Mouse (Mus musculus): Measurements from ENCODE around the gene Chfr. TPM values are rescaled to one million over a fixed set of nuclear protein-coding genes. Genes with fewer than 3 reads are reported as not detected.
"Not testable (repeated sequence)": the region's sequence is repeated elsewhere in the genome, so short reads cannot be mapped to it uniquely, and the experiment has no call there.

Gene Chfr
- total RNA-seq, 2 experiments from 2014 or later = 14.9 to 21.0 TPM

DNA sequence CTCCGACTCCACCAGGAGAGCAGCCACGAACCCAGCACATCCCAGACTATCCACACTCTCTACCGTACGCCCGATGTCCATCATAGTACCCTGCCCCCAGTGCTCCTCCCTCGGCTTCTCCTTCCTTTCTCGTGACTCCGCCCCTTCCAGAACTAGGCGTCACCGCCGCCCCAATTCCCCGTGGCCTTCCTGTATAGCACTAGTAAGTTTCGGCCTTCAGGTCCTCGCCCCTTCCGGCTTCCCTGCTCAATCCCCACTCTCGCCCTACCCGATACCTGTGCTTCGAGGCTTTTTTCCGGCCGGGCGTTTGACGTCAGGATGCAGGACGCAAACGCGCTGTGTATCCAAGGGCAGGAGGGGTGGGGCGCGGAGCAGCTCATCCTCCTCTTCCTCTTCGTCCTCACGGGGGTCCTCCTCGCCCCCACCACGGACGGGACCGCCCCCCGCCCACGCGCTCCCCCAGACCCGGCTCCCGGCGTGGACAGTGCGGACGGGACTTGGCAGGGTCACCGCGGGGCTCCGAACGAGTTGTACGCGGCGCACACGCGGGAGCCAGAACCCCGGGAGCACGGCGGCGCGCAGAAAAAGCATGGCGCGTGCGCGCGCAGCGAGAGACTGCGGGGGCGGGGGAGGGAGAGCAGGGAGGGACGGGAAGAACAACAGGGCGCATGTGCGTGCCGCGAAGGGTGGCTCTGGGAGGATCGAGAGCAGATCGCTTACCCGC, 27.9 kb upstream of the Chfr start, which contains the start of gene Gtpbp6:
Gene Gtpbp6, minus strand, starts transcription at position 617 of the 724 bp plus-strand sequence.
- peak; percentile 94 for DNase-seq

GRCm38 (mm10) chr5:110108305-110108628, 27.4 kb upstream of the Chfr start:
- no peak for DNase-seq

DNA sequence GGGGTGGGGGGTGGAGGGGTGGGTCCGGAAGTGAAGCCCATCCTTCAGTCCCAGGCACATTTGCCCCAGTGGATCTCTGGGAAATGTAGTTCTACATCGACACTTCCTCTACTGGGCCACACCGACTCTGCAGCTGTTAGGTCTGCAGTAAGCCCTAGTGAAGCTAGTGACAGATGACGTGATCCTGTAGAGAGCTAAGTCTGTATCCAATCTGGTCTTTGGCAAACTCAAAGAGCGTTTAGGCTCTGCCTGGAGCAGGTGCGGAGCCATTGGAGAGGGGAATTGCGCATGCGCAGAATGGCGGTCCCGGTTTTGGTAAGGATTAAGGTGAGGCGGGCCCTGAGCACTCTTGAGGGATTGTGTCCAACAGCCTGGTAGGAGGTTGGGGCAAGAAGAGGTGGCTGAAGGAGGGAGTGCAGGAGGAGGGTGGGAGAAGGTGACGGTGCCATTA, 25.6 kb upstream of the Chfr start, which contains the start of gene Zfp605:
Gene Zfp605, plus strand, starts transcription at position 102 of the 451 bp plus-strand sequence.
- DNase-seq = peak; percentile 91

DNA sequence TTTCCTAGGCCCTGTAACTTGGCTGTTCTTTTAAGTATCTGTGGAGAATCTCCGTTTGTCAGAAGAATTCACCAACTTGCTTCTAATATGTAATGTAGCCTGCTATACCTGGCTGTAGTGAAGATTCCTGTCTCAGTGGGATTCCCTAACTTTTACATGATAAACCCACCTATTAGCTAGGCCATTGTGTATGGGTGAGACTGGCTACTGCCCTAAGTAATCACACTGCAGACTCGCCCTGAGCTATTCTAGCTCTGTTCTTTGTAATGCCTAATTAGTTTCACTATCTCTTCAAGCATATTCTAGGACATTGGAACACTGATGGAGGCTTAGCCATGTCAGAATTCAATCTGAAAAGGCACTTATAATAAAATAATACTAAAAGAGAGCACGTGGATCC, 13.3 kb upstream of the Chfr start:
- DNase-seq = not testable (repeated sequence)

DNA sequence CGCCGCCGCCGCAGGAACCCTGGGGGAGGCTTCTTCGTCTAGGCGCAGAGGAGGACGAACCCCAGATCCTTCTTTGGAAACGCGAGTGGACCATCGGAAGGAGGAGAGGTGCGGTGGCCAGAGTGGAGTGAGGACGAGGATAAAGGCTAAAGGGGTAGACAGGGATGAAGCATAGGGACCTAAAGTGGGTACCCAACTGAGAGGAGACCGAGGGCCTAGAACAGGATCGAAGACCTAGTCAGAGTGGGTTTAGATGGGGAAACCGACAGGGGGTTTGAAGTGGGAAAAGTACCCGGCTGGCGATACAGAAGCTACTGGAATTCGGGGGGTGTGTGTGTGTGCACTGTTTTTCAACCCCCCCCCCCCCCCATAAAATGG, 434 bp downstream of the Chfr start:
- no peak for DNase-seq

GRCm38 (mm10) chr5:110137816-110138215, 2.2 kb downstream of the Chfr start:
- DNase-seq = no peak

DNA sequence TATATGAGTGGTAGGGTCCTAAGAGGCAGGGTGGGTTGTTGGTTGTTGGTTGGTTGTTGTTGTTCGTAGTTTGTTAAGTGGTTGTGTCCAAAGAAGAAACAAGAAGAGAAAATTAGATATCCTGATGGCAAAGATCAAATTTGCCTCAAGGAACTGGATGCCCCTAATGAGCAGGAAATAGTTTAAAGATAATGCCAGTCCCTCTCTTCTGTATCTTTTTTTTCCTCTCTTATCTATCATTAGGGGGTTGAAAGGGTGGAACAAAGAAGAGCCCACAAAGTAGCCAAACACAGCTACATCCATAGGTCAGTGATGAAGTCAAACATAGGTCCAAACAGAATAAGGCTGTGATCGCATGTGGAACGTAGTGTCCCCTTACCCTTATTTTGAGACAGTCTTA, 3.7 kb downstream of the Chfr start:
- DNase-seq = no peak

DNA sequence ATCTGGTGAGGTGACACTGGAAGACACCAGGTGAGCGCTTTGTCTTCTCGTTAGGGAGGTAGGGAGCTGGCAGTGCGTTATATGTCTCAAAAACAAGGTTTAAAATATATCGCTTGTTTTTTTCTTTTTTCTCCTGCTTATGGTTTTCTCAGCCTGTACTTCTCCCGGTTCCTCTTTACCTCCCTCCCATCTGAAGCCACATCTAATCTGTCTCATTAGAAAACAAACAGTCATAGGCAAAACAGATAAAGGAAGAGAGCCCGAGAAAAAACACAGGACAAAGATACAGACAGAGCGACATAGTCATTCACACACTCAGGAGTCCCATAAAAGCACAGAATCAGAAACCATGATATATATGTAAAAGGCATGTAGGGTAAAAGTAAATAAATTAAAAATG, 4.8 kb downstream of the Chfr start:
- DNase-seq = no peak

- DNase-seq = no peak
Measured at GRCm38 (mm10) chr5:110142309-110142708, 6.7 kb downstream of the Chfr start.

- DNase-seq = no peak
Measured at GRCm38 (mm10) chr5:110143007-110143406, 7.4 kb downstream of the Chfr start.

GRCm38 (mm10) chr5:110169374-110169773, 33.7 kb downstream of the Chfr start:
- DNase-seq = no peak

GRCm38 (mm10) chr5:110176362-110177020, 40.8 kb downstream of the Chfr start, which contains the start of gene Golga3:
Gene Golga3, plus strand, starts transcription at chr5:110176701.
- DNase-seq = peak; percentile 92

DNA sequence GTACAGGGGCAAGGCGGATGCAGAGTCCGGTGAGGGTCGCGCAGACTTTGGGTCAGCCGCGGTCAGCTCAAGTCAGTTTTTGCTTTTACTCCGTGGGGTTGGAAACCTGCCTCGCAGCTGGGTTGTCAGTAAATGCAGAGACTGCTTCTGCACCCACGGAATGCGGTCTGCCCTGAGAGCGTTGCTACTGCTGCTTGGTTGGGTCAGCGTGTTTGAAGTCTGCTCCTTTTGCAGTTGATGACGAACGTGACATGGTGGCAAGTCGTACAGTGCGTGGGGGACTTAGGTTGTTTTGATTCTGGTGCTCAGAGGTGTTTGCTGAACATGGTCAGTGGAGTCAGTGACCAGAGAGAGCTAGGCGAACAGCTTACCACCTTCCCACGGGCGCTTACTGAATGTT, 41.4 kb downstream of the Chfr start:
- DNase-seq = no peak

DNA sequence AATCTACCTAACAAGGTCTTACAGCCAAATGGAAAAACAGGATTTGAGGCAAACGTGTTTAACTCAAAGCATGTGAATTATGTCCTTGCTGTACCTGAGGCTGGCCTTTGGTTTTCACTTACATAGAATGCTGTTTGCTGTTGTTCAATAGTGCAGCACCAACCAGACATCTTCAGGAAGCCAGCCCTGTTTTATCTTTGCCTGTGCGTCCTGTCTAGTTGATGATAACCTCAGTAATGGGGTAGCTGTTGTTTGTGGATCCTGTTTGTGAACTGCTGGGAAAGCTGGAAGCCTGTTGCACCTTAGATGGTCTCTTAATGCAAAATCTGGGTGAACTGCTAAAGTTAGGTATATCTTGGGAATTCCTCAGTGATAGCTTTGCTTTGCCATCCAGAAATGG, 43.0 kb downstream of the Chfr start:
- no peak for DNase-seq

DNA sequence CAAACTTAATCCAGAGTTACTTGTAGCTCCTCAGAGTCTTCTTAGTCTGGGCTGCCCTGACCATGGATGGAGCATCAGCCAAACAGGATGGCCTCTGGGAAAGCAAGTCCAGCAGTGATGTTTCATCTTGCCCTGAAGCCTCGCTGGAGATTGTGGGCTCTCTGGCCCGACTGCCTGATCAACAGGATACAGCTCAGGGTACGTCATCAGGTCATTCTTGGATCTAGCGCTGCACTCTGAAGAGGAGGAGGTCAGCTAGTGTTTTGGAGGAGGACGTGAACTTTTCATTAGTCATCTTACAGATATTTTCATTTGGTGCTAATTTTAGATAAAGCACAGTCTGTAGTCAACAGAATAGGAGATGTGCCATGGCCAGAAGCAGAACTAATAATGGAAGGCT, 46.1 kb downstream of the Chfr start:
- no peak for DNase-seq

DNA sequence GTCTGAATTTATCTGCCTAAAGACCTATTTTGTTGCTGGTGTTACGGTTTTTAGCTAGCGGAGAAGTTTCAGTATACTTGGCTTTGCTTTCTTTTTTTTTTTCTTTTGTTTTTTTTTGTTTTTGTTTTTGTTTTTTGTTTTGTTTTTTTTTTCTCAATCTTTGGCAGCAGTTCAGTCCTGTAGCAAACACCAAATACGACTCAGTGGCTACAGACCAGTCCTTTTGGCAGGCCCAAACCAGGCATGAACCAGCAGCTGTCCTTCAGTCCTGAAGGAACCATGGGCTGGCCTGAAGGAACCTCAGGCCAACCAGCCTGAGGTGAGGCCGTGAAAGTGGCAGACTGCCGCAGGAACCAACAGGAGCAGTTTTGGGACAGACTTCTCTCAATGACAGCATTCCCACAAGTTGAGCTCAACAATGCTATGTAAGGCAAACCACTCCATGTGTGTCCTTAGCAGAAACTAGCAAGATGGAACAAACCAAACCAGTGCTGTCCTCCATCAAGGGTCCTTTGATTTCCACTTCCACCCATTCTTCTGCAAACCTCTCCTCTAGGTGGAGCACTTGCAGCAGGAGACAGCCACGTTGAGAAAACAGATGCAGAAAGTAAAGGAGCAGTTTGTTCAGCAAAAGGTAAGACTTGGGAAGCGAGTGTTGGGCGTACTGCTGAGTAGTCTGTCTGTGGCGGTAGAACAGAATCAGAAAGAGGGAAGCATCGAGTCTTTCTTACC, 67.7 kb downstream of the Chfr start:
- no peak for DNase-seq

DNA sequence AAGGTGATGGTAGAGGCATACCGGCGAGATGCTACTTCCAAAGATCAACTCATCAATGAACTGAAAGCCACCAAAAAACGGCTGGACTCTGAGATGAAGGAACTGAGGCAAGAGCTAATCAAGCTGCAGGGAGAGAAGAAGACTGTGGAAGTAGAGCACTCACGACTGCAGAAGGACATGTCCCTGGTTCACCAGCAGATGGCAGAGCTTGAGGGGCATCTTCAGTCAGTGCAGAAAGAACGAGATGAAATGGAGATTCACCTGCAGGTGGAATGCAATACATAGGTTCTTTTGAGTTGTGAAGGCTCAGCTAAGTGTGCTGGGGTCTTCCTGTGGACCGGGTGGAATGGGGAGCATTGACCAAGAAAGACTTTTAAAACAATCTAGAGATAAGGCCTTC, 69.1 kb downstream of the Chfr start:
- no peak for DNase-seq

DNA sequence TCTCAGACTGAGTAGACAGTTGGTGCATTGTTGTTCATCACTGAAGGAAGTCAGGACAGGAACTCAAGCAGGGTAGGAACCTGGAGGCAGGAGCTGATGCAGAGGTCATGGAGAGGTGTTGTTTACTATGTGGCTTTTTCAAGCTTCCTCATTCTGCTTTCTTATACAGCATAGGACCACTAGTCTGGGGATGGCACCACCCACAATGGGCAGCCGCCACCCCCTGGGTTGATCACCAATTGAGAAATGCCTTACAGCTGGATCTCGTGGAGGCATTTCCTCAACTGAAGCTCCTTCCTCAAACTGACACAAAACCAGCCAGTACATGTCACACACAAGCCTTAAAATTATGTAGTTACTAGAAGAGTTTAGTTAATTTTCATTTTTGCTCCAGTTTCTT, 75.7 kb downstream of the Chfr start:
- DNase-seq = no peak

DNA sequence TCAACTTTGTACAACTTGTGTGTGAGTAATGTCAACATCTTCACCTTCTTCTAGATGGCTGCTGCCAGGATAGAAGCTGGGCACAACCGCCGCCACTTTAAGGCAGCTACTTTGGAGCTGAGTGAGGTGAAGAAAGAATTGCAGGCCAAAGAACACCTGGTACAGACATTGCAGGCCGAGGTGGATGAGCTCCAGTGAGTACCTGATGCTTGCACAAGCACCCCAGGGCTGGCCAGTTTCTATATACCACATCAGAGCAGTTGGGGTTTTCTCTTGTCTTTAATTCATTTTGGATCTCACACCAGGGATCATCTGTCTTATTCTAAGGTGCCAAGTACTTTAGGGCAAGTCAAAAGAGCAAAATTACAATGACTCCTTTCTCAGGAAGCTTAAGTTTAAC, 81.1 kb downstream of the Chfr start:
- DNase-seq = no peak

DNA sequence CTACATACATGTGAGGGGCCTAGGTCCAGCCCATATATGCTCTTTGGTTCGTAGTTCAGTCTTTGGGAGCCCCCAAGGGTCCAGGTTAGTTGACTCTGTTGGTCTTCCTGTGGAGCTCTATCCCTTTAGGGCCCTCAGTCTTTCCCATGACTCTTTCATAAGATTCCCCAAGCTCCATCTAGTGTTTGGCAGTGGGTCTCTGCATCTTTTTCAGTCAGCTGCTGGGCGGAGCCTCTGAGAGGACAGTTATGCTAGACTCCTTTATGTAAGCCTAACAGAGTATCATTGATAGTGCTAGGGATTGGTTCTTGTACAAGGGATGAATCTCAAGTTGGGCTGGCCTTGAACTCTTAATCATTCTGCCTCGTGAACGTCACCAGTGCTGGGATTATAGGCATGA, 84.7 kb downstream of the Chfr start:
- no peak for DNase-seq

Measured in gastrocnemius, postnatal 10 days (tissue).